Mouse (Mus musculus): ENCODE measurements around the gene Kndc1.

DNA sequence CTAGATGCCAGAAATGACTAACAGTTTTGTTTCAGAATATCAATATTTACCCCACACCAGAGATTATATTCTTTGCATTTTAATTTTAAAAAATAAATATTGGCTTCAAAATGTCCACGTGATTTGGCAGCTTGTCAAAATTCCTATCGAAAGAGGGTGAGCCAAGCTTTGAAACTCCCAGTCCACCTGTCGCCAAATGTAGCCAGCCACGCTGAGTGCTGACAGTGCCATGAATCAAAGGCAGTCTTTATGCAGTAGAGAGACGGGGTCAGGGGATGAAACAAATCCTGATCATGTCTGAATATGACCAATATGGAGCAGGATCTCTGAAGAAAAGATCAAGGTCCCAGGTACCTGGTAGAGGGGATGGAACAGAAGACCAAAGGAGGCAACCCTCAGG is 2.7 kb upstream of the Kndc1 start:
- TF ChIP-seq POLR2A (IDR thresholded peaks at IDR 0.05; ENCODE audit: insufficient read depth, low read length) (no peak), CTCF (IDR thresholded peaks at IDR 0.05; ENCODE audit: low read depth, low read length) (no peak), EP300 (IDR thresholded peaks at IDR 0.05; ENCODE audit: insufficient read depth, low read depth, low read length) (no peak)

All from ES-Bruce4 (cell line).